Mouse (Mus musculus) spleen, adult 2 months (tissue): Measurements from ENCODE around the gene Tmem156.

Source experiments
- CTCF ChIP-seq: fragments of 200-500 bp; IDR thresholded peaks from 2 replicates; pipeline ENCODE4 v1.5.1; 2011; ENCODE audit warnings: mild to moderate bottlenecking, inconsistent platforms; ENCODE audit not compliant: insufficient read depth, insufficient read length, insufficient replicate concordance; ENCODE audit errors: extremely low read depth
- POLR2A ChIP-seq: fragments of 200-500 bp; IDR thresholded peaks from 2 replicates; pipeline ENCODE4 v1.6.1; 2011; ENCODE audit warnings: low read depth, low read length, inconsistent platforms

DNA sequence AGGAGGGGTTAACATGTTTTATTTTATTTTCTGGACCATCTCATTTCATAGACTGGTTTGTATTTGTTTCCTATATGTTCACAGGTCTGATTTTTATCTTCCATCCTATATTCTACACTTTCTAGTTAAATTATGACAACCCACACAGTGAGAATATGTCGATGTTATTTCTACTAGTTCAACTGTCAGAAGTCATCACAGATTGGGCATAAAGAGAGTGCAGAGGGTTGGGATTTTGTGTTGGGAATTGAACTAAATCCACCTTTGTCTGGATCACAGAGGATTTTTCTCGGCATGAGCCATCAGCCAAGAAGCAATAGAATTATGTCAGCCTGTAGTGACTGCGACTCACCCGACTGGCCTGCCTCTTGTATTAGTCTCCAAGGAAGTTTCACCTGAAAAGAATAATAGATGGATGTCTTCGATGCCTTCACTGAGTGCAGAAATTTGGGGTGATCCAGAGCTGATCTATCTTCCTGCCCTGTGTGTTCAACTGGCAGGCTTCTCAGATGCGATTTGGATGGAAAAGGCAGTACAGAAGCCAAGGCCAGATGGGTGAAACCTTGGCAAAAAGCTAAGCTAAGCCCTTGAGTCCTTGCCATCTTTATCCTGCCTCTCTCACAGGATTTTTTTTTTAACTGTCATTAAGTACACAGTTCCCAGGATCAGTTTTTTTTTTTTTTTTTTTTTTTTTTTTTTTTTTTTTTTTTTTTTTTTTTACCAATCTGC is 46.1 kb downstream of the Tmem156 start:
- TF ChIP-seq CTCF (no peak), POLR2A (no peak)
